Mouse (Mus musculus) stomach, postnatal 0 days (tissue): ENCODE results near the gene Lpcat1.

Experiments
- CTCF ChIP-seq: IDR thresholded peaks from 2 replicates; pipeline ENCODE4 v1.5.1; 2016; ENCODE audit warnings: antibody characterized with exemption, low read depth, mild to moderate bottlenecking, moderate library complexity
- EP300 ChIP-seq: optimal IDR thresholded peaks from 2 replicates; pipeline ENCODE3; 2016; ENCODE audit warnings: antibody characterized with exemption

- TF ChIP-seq CTCF (no peak), EP300 (no peak)
Observed at GRCm38 (mm10) chr13:73535287-73535686, 68.3 kb downstream of the Lpcat1 start.
